Mouse (Mus musculus): ENCODE results near the gene Pus7l.

DNA sequence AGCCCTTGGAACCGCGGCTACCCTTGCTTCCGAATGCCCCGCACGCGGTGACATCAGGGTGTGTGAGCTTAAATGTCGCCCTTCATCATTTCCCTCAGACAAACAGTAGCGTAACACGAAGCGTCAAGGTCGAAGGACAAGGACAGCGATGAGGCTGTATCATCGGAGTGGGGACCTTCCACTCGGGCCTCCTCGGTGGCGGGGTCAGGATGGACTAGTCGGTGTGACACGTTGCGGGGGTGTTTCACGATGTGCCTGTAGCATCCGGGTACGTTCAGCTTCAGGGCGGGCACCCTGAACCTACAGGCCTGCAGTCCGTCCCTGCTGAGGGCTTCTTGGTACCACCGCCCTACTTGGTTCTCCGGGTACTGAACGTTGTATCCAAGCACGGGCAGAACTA, 20.1 kb downstream of the Pus7l start:
- TF ChIP-seq POLR2A (IDR thresholded peaks at IDR 0.05; ENCODE audit: borderline replicate concordance, extremely low read depth, insufficient read depth, insufficient read length, poor library complexity, severe bottlenecking) (no peak), CTCF (IDR thresholded peaks at IDR 0.05; ENCODE audit: borderline replicate concordance, extremely low read depth, insufficient read depth, insufficient read length) (no peak)
